Mouse (Mus musculus): ENCODE measurements around the gene Hk2. TPM values are rescaled to one million over a fixed set of nuclear protein-coding genes. Genes with fewer than 3 reads are reported as not detected.

Hk2 gene
- polyA plus RNA-seq, 1 experiment = 31.5 TPM

- DNase-seq (ENCODE audit: low read depth) = no peak
These were observed 33.3 kb downstream of the Hk2 start for GRCm38 (mm10) chr6:82740868-82741517.

DNA sequence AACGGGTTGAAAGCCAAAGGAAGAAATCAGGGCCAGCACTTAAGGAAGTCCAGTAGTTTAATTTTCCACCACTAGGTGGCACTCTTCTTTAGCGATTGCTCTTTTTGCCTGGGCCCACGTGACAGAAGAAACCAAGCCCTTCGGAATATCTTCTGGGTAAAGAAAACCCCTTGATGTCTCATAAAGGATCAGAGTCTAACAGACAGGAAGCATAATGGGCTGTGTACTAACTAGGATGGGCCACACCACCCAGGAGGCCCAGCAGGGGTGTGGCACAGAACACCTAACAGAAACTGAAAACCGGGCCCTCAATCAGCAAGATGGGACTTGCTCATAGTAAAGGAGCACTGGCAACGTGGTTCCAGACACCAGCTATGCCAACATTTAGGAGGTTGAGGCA lies 34.0 kb downstream of the Hk2 start:
- no peak for DNase-seq (ENCODE audit: low read depth)

- DNase-seq (ENCODE audit: low read depth) = no peak
These were observed 36.4 kb downstream of the Hk2 start for GRCm38 (mm10) chr6:82737634-82738540.

DNA sequence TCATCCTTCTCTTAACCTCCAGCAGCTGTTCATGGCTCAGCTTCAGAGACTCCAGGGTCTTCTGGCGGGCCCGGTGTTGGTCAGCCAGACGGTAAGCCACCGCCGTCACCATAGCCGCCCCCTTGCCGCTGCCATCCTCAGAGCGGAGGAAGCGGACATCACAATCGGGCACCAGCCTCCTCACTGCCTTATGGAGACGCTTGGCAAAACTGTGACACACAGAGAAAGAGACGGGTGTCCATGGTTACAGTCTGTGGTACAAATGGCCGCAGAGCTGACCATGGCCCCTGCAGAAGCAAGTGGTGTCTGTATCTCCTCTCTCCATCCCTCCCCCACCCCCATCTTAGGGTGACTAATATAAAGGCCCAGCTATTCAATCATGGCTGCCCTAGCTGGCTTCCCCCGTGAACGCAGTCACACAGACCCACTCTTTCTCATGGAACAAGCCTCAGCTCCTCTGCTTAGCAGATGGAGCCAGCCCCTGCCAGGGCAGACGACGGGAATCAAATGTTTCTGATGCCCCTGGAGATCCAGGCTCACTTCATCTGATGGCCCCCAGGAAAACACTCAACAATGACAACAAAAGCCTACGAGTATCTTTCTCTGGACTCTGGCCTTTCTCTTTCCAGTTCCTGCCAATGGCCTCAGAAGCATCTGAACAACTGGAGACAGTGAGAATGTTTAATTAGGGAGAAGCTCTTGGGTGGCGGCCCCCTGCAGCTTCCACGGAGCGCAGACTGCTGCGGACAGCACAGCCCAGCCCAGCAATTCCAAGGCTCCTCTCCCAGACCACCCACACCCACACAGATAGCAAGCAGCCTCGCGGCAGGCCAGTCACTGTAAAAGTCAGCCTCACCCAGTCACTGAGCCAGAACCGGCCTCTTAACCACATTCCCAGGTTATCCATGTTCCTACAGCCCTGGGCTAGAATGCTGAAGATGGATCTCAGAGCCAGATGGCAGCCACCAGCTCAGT lies 37.3 kb downstream of the Hk2 start:
- DNase-seq (ENCODE audit: low read depth) = no peak

DNA sequence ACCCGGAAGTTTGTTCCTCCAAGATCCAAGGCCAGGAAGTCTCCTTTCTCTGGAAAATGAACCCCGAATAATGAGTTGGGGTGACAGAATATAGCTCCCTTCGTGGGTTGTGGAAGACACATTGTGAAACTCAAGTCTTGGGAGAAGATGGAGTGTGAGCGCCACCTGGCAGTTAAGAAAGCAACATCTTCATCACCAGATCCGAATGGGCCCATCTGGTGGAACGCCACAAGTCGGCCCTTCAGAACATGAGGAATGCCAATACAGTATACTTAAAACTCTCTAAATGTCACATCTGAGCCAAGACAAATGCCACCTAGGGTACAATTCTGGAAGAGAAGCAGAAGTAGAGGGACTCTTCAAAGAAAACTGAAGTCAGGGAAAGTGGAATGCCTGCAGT lies 38.9 kb downstream of the Hk2 start:
- no peak for DNase-seq (ENCODE audit: low read depth)

DNA sequence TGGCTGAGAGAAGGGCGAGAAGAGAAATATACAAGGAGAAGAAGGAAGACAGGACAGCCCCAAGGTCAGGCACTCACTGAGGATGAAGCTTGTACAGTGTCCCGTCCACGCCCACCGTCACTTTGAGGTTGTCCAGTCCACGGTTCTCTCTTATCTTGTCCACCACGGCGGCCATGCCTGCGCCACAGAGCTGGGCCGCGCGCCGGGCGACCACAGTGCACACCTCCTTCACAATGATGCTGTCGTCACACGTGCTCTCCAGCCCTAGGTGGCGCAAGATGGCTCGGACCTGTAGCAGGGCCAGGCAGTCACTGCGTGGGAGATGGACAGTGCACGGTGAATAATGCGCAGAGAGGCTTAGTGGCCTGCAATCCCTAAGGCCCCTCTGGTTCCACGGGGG lies 45.6 kb downstream of the Hk2 start:
- DNase-seq (ENCODE audit: low read depth) = no peak

DNA sequence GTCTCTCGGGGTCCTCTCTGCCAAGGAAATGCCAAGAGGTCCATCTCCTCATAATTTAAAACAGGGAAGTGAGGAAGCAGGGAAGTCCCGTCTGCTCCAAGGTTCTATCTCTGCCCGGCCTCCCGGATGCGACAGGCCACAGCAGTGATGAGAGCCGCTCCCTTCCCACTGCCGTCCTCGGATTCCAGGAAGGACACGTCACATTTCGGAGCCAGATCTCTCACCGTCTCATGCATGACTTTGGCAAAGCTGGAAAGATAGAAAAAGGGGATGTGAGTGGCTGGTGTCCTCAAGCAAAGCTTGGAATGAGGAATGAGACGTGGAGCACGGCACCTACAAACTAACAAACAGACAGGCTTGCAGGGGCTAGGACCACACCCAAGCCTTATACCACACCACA lies 47.0 kb downstream of the Hk2 start:
- DNase-seq (ENCODE audit: low read depth) = no peak

GRCm38 (mm10) chr6:82723321-82723720 lies 50.9 kb downstream of the Hk2 start:
- no peak for DNase-seq (ENCODE audit: low read depth)

DNA sequence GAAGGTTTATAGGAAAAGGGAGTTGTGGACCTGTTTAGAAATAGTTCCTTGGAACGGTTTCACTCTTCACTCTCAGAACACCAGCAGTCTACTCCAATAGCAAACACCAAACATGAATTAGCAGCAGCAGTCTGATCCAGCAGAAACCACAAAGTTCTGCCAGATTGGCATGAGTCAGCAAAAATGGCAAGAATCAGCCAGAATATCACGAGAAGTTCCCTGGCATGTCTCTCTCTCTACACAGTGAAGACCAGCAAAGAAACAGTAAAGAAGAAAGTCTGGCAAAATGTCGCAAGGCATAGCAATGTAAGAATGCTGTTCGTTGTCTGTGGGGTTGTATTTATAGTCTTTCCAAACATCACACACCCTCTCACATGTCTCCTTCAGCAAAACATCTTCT lies 58.1 kb downstream of the Hk2 start:
- DNase-seq (ENCODE audit: low read depth) = no peak

DNA sequence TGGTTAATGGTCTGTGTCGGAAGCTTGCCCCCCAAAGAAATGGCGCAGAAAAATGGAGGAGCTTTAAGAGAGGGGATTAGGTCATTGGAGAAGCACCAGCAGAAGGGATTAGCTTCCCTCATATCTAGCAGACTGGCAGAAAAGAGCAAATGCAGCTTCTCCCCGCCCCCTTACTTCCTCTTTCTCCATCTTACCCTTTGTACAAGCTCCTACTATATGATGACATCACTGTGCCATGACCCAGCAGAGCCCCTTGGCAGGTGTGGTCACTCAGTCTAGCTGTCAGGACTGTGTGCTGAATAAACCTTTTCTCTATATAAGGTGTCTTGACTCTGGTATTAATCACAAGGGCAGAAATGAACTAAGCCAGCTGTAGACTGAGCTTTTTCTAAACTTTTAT lies 58.6 kb downstream of the Hk2 start:
- DNase-seq (ENCODE audit: low read depth) = no peak

- no peak for DNase-seq (ENCODE audit: low read depth)
These were observed 59.0 kb downstream of the Hk2 start for GRCm38 (mm10) chr6:82715253-82715652.

DNA sequence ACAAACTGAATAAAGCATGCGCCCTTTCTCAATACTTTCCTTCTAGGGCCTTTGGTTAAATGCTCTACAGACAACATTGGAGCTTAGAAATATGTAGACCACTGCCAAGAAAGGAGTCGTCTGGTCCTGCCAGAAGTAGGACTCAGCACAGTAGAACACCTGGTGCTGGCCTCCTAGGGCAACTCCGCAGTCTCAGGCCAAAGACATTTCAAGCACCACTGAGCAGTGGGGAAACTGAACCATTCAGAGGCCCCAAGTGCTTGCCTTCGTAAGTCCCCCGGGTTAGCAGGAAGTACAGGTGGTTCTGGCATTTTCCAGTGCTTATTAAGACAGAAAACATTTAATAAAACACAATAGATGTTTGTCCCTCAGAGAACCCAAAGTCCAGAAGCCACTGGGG lies 59.4 kb downstream of the Hk2 start:
- no peak for DNase-seq (ENCODE audit: low read depth)

DNA sequence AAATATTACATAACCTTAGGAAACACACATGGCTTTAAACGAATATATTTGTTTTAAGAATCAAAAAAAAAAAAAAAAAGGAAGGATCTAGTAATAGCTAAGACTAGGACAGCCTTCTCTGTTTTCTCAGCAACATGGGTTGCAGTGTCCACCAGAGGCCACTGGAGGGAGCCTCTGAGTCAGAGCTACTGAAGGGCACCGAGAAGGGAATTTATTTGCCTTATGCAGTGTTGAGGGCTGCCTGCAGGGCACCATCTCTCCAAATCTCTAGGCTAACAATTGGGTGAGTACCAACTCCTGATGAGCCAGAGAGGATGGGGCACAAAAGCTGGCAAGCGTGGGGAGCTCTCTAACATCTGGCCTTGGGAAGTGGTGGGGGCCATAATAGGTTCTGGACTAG lies 60.0 kb downstream of the Hk2 start:
- DNase-seq (ENCODE audit: low read depth) = no peak

DNA sequence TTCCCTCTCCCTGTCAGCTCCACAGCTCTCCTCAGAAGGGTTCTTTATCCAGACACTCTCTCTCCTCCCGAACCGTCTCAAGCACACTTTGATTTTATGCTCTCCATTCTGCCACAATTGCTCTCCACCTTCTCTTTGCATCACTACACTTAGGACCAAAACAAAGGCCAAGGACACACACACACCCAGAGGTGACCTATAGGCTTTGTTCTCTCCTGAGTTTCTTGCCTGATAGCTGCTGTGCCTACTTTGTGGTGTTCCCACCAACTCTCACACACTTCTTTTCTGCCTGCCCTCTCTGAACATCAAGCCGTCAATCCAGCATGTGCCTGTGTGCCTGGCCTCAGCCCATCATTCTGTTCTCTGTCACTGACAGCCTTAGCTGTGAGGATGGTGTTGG lies 66.5 kb downstream of the Hk2 start:
- DNase-seq (ENCODE audit: low read depth) = no peak

GRCm38 (mm10) chr6:82707241-82707640 lies 67.0 kb downstream of the Hk2 start:
- no peak for DNase-seq (ENCODE audit: low read depth)

- no peak for DNase-seq (ENCODE audit: low read depth)
These were observed 69.0 kb downstream of the Hk2 start, which contains the start of gene Pole4 for GRCm38 (mm10) chr6:82705221-82705620. Gene Pole4 (minus strand): TSS chr6:82705365.

DNA sequence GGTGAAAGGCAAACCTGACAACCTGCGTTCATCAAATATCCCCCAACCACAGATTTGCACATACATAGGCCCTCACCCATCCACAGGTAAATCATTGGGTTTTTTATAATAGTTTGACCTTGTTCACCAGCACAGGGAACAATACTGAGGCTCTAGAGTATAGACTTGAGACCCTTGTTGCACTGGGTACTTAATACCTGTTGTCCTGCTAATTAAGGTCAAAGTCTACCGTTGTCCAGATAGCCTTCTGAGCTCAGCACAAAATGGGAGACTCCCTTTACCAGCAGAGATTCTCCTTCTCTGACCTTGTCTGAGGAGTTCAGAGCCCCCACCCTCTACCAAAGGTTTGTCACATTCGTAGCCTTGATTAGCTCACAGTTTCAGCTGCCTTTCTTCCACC lies 70.5 kb downstream of the Hk2 start:
- no peak for DNase-seq (ENCODE audit: low read depth)

- peak; percentile 12 for DNase-seq (ENCODE audit: low read depth)
These were observed 71.6 kb downstream of the Hk2 start for GRCm38 (mm10) chr6:82702593-82703017.

GRCm38 (mm10) chr6:82701296-82701695 lies 73.0 kb downstream of the Hk2 start:
- DNase-seq (ENCODE audit: low read depth) = no peak

DNA sequence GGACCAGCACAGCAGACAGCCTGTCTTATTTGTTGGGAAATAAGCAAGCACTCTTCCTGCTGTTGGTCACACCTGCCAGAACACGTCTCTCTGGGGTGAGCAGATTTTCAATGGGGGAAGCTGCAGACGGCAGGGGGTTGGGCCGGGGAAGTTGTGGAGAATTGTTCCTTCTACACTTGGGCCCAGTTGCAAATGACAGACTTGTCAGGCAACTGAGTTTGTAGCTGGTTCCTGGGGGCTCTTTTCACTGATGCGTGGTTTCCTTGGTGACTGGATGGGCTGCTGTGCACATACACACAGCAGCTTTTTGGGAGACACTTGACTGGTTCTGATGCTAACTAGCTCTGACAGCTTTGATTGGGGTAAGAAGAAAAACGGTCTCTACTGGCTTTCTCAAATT lies 74.4 kb downstream of the Hk2 start:
- DNase-seq (ENCODE audit: low read depth) = no peak

DNA sequence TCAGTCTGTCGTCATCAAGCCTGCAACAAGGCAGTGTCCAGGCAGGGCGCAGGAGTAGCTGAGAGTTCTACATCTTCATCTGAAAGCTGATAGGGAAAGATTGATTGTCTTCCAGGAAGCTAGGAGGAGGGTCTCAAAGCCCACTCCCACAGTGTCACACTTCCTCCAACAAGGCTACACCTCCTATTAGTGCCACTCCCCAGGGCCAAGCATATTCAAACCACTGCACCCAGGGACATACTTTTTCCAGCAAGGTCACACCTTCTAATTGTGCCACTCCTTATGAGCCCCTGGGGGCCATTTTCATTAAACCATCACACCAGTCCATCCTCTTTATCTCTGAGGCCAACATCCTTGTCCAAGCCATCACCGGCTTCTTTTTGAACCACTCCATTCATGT lies 77.5 kb downstream of the Hk2 start:
- no peak for DNase-seq (ENCODE audit: low read depth)

- no peak for DNase-seq (ENCODE audit: low read depth)
These were observed 79.6 kb downstream of the Hk2 start for GRCm38 (mm10) chr6:82694668-82695067.

Data from gonadal fat pad, adult 2 months (tissue).